Mouse (Mus musculus) midbrain, embryonic 13.5 days (tissue): Measurements from ENCODE around the gene Adgrb3. TPM values are rescaled to one million over a fixed set of nuclear protein-coding genes. Genes with fewer than 3 reads are reported as not detected.
"Not testable (repeated sequence)": the region's sequence is repeated elsewhere in the genome, so short reads cannot be mapped to it uniquely, and the experiment has no call there.

Experiments
- ATAC-seq: fragments of 200-750 bp; cut with Nextera tagmentation; 2 replicates; pipeline ENCODE4 v1.8.0; 2017; ENCODE audit warnings: mild to moderate bottlenecking, moderate TSS enrichment, moderate library complexity
- H3K27ac ChIP-seq: fragments of 300-500 bp; sonication (generic); 2 replicates; pipeline ENCODE4 v1.5.1; 2015; ENCODE audit warnings: inconsistent platforms, mild to moderate bottlenecking, moderate library complexity
- H3K27me3 ChIP-seq: fragments of 300-500 bp; sonication (generic); 2 replicates; pipeline ENCODE4 v1.6.1; 2015; ENCODE audit warnings: mild to moderate bottlenecking, inconsistent platforms
- H3K36me3 ChIP-seq: fragments of 300-500 bp; sonication (generic); 2 replicates; pipeline ENCODE4 v1.6.1; 2015; ENCODE audit warnings: mild to moderate bottlenecking, inconsistent platforms
- H3K4me1 ChIP-seq: fragments of 300-500 bp; sonication (generic); replicated peaks from 2 replicates; pipeline ENCODE4 v1.6.1; 2015; ENCODE audit warnings: inconsistent platforms
- H3K4me2 ChIP-seq: fragments of 300-500 bp; sonication (generic); replicated peaks from 2 replicates; pipeline ENCODE4 v1.6.1; 2015; ENCODE audit warnings: moderate library complexity, mild to moderate bottlenecking, inconsistent platforms
- H3K4me3 ChIP-seq: fragments of 300-500 bp; sonication (generic); replicated peaks from 2 replicates; pipeline ENCODE4 v1.5.1; 2015; ENCODE audit warnings: mild to moderate bottlenecking, inconsistent platforms
- H3K9ac ChIP-seq: fragments of 300-500 bp; sonication (generic); replicated peaks from 2 replicates; pipeline ENCODE4 v1.6.1; 2015; ENCODE audit warnings: mild to moderate bottlenecking, inconsistent platforms
- H3K9me3 ChIP-seq: fragments of 300-500 bp; sonication (generic); 2 replicates; pipeline ENCODE4 v1.6.1; 2016; ENCODE audit warnings: mild to moderate bottlenecking, inconsistent platforms
- WGBS: fragments of 180-500 bp; shearing (Covaris S2); methylation state at CpG from one replicate; pipeline ENCODE4 v1.1.7; 2015; 5-methylcytosine and 5-hydroxymethylcytosine counted together
- polyA plus RNA-seq: library from polyadenylated mRNA; unstranded; fragments of >200 nt; fragmentation: Nextera tagmentation; extraction: Ambion mirVana; gene quantifications from 2 replicates; pipeline ENCODE4 v1.2.1, GENCODE M21; 2015

Adgrb3 gene
- polyA plus RNA-seq, 1 experiment from 2014 or later: 39.6 TPM

DNA sequence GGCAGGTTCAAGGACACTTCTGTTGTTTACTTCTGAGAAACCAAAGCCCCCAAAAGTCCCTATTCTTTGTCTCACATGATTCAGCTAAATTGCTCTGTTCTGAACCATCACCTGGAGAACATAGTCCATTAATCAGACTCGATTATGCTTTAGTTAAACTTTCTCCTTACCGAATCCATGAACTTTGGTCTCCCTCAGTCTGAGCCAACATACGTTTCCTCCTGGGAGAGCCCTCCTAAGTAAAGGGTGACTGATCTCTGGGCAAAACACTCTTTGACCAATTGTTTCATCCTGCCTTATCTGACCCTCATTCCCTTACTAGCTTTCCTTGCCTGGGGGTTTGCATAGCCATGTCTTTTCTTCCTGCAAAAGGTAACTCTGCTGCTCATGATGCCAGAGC, 806.4 kb downstream of the Adgrb3 start:
- Histone ChIP-seq H3K9me3 (no peaks in the 10 kb centered on the region), H3K27ac (no peak overlapping the region), H3K9ac (no peak overlapping the region), H3K27me3 (no peaks in the 10 kb centered on the region), H3K36me3 (no peaks in the 10 kb centered on the region), H3K4me3 (no peak overlapping the region), H3K4me1 (no peaks in the 10 kb centered on the region), H3K4me2 (no peak overlapping the region)
- ATAC-seq: no peak
- 92% methylated on average over 3 of the region's 3 CpGs for WGBS

DNA sequence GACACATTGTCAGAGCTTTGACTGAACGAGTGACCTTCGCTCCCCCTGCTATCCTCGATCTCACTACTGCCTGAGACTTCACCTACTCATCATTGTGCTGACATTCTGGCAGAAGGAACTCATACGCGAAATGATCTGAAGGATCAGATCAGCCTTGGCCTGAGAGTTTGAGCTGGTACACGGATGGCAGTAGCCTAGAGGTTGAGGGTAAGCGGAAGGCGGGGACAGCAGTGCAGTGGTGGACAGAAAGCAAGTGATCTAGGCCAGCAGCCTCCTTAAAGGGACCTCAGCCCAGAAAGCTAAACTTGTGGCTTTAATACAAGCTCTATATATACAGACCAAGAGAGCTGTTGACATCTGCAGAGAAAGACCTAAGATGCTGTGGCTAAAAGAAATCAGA, 811.7 kb downstream of the Adgrb3 start:
- H3K4me3 ChIP-seq, ATAC-seq, H3K9me3 ChIP-seq, H3K27ac ChIP-seq, H3K9ac ChIP-seq, H3K4me2 ChIP-seq, H3K27me3 ChIP-seq, H3K36me3 ChIP-seq, H3K4me1 ChIP-seq: not testable (repeated sequence)
- WGBS: 83% methylated on average over 6 of the region's 8 CpGs
